Mouse (Mus musculus): ENCODE measurements at regions not wholly inside any gene's neighbourhood (a gene's known extent, or its start where the extent isn't known, plus 50 kb on each side); places are given as distances from the start of the nearest gene placed in this dataset.

DNA sequence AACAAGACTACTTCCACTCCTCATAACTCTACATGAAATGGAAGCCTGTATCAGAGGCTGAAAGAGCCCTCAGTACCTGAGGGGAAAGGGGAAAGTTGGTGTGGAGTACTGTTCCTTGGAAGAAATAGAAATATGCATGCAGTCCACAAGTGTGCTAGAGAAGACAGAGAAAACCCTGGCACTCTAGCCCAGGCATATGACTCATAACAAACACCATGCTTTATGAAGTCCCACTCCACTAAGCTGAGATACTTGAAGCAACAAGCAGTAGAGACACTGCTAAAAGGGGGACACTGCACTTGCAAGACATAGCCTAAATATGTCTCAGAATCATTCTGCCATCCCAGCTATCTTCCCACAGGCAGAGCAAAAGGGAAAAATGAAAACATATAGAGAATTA, 183.2 kb upstream of the Nt5c1b start:
- TF ChIP-seq CTCF (IDR thresholded peaks at IDR 0.05; ENCODE audit: borderline replicate concordance, insufficient read depth, low read length) (no peak), POLR2A (IDR thresholded peaks at IDR 0.05; ENCODE audit: low read depth, low read length) (no peak)

All from embryonic fibroblast, embryonic 13.5 days (primary cell).